Mouse (Mus musculus) adrenal gland, adult 2 months (tissue): ENCODE results near the gene Sh2b3. TPM values are rescaled to one million over a fixed set of nuclear protein-coding genes. Genes with fewer than 3 reads are reported as not detected.

ENCODE experiments used
- DNase-seq: peaks from one replicate; pipeline ENCODE4 v3.0.0; 2021
- polyA plus RNA-seq: library from polyadenylated mRNA; depleted of rRNA; stranded (reverse); fragments of >200 nt; gene quantifications from 2 replicates; pipeline ENCODE4 v1.2.3, GENCODE M21; 2012
- total RNA-seq, 2 experiments: library from RNA; stranded (reverse); gene quantifications; 2 replicates each; pipeline ENCODE4 v1.2.3; 2021

Sh2b3 gene
- total and polyA plus RNA-seq, 3 experiments = 28.8 to 147 (median 32.1) TPM

DNA sequence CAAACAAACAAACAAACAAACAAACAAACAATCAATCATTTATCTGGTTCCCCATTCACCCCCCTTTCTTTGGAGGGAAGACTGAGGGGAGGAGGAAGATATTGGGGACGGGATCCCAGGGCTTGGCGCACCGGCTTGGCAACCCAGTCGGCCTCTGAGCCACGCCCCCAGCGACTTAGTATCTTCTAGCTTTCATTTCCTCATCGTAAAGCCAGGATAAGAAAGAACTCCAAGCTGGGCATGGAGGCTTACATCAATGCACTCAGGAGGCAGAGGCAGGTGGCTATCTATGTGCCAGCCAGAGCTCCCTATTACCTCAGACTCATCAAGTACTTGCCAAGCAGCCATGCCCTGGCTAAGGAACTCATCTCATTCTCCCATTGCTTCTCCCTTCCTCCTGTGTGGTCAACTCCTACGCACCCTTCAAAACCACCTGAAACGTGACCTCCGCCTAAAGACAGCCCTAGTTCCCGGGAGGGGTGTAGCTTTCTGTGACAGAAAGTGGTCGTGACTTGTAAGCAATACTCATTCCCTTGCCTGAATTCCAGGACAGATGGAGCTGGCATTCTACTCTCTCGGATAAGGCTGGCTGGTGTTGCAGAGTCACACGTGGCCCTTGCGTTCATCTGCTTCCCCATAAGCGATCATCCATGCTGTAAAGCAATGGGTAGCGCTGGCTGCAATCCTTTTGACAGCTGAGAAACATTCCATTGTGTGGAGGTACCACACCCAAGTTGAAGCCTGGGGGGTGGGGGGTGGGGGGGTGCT lies 5.9 kb upstream of the Sh2b3 start:
- DNase-seq = no peak

DNA sequence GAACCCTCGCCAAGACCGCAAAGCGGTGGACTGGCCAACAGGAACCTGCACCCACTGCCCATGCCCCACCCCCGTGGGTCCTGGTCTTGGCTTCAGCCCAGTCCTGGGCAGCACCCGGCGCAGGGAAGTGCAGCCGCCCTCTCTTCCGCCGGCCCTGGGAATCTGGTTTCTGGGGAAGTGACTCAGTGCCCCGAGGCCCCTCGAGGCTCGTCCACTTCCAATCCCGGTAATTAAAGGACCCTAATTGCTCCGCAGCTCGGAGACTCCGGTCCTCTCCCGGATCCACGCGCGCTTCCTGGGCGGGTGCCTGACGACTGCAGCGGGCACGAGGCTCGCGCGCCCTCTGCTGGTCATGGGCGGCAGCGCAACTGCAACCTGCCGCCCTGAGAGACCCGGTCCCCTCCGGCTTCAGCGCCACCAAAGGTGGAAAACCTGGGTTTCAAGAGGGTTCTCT lies 5.2 kb upstream of the Sh2b3 start:
- peak; percentile 89 for DNase-seq

GRCm38 (mm10) chr5:121841973-121842372 lies 4.5 kb upstream of the Sh2b3 start:
- peak; percentile 68 for DNase-seq

DNA sequence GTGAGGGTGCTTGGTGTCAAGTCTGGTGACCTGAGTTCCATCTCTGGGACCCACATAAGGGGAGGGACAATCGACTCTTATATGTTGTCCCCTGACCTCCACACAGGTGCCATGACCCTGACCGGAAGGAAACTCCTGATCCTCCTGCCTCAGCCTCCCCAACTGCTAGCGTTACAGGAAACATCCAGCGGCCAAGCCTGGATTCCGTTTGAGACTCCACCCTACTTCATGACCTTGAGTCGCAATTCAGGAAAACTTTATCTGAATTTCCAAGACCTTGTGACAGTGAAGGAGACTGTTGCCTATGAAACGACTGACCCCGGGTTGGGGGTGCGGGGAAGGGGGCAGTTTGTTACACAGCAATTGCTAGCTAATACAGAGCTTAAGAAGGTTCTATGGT lies 4.1 kb upstream of the Sh2b3 start:
- DNase-seq = no peak

DNA sequence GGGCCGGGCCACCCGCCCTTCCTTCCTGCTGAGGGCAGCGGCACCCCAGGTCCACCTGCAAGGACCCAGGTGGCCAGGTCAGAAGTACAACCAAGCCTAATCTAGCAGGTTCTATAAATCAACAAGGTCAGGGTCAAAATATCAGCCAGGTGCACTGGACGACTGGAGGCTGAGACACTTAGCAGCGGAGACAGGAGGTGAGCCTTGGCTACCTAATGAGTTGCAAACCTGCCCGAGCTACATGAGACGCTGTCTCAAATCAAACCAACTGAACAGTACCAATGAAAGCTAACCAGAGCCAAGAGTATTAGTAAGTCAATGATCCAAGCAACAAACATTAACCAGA lies 1.7 kb upstream of the Sh2b3 start:
- no peak for DNase-seq

DNA sequence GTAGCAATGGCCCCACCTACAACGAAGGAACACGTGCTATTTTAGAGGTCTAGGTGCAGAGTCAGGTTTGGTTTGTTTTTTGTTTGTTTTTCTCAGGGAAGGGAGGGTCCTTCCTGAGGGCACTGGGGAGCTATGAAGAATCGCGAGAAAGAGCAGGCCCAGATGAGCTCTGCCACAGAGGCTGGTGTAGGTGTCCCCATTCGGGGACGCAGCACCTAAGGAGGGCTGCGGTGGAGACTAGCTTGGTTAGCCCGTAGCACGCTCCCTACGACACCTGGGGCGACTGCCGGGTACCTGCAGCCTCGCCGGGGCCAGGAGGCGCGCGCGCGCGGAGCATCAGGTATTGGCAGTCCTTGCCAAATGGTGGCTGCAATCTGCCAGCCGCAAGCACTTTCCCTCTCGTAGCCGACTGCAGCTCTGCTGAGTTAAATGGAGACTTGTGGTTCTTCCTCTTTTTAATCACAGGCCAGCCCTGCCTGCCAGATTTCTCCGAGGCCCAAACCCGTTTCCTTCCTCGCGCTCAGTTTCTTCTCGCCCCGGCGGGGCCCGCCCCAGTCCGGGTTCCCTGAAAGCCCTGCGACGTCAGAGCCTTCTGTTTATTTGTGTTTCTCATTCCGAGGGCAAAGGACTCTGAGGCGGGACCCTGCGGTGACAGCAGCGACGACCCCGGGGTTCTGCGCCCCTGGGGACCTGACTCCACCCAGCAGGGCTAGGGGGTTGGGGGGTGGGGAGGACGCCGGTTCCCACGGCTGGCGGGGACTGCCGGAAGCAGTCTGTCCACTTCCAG lies 1.1 kb upstream of the Sh2b3 start:
- DNase-seq = peak; percentile 70

GRCm38 (mm10) chr5:121836692-121837415 lies 592 bp downstream of the Sh2b3 start:
- DNase-seq = peak; percentile 94

DNA sequence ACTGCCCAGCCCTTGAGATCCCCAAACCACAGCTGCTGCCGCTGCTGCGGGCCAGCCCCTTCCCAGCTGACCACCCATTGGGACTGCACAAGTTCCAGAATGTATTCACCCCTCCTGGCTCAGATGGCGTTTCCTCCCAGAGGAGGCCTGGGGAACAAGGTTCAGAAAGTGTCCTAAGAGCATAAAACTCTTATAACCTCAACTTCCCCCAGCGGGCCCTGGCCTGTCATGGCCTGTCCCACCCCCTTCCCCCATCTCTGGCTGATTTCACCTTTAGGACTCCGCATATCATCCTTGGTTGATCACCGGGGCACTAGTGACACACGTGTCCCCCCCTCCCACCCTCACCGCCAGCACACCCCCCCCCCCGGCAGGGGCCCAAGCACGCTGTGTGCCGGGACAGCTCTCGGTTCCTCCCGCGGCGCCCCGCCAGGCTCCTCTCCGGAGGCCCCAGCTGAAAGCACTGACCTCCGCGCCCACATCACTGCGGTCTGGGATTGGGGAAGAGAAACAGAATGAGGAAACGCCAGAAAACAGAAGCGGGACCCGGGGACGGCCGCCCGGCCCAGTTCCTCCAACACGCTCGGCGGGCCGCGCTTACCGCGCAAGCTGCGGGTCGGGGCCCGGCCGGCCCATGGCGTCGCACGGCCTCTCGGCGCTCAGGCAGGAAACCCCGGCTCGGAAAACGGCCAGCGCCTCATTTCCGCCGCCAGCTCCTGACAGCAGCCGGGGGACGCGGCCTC lies 1.3 kb downstream of the Sh2b3 start:
- no peak for DNase-seq

DNA sequence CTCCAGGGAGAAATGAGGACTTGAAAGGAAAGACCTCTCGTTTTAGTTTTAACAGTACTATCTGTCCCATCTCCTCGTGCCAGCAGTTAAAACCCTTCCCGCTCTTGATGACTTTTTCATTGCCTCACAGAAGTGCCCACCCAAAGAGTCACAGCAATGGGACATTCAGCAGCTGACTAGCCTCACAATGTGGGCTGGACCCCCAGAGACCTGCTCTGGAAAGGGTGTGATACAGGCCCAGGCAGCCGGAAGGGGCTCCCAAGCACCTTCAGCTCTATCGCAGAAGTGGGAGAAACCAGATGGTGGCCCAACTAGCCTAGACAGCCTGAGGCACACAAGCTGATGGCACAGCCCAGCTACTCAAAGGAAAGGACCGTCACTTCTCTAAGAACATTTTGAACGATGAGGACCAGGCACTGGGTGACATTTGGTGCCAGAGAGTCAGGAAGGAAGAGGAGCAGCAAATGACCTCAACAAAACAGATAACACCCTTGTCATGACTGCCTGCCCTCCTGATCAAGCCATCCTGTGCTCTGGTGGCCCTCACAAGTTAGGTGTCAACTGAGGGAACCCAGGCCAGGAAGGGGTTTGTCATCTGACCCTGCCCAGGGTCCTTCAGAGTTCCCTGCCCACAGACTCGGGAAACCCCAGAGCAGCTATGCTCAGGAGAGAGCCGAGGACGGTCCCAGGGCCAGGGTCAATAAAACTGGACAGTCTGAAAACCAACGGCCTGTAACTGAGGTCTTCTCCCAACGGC lies 2.3 kb downstream of the Sh2b3 start:
- peak; percentile 71 for DNase-seq

DNA sequence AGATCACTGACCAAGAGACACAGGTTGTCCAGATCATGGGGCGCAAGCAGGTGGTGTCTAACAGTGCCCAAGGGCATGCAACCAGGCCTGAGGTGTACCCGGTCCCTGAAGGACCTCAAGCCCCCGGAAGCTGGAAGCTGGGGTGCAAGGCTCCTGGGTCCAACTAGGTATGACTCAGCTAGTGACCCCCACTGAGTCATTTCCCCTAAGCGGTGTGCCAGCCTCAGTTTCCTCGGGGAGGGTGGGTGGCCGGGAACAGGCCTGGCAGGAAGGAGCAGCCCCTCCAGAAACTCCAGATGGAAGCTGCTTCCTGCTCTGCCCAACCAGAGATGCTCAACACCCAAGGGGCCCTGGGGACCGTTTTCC lies 3.2 kb downstream of the Sh2b3 start:
- no peak for DNase-seq

- DNase-seq = peak; percentile 87
Measured at GRCm38 (mm10) chr5:121833572-121834240, 3.7 kb downstream of the Sh2b3 start.

- DNase-seq = no peak
Measured at GRCm38 (mm10) chr5:121833159-121833558, 4.3 kb downstream of the Sh2b3 start.

- no peak for DNase-seq
Measured at GRCm38 (mm10) chr5:121832376-121833155, 4.9 kb downstream of the Sh2b3 start.

DNA sequence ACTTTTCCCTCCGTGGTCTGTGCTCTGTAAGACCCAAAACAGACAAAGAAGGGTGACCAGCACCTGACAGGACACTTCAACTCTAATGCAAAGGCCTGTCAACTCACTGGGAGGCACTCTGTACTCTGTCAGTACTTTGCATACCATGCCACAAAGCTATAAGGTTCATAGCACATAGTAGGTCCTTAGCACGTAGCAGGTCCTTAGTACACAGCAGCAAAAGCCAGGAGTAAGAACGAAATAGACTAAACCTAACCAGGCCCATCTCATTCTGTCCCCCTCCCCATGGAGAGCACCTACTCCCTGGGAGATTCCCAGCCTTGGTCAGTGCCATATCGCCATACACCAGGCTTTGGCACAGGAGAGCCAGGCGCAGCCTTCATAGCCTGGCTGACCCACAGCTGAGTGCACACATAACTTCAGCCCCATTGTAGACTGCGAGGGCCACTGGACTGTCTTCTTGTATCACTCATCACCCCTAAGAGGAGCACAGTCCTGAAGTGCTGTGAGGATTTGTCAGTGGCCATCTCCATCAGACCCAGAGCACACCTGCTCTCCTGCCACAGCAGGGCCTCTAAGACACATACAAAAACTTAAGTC lies 6.3 kb downstream of the Sh2b3 start:
- DNase-seq = no peak

GRCm38 (mm10) chr5:121828491-121829432 lies 8.7 kb downstream of the Sh2b3 start:
- no peak for DNase-seq

- no peak for DNase-seq
Measured at GRCm38 (mm10) chr5:121827876-121828275, 9.6 kb downstream of the Sh2b3 start.

DNA sequence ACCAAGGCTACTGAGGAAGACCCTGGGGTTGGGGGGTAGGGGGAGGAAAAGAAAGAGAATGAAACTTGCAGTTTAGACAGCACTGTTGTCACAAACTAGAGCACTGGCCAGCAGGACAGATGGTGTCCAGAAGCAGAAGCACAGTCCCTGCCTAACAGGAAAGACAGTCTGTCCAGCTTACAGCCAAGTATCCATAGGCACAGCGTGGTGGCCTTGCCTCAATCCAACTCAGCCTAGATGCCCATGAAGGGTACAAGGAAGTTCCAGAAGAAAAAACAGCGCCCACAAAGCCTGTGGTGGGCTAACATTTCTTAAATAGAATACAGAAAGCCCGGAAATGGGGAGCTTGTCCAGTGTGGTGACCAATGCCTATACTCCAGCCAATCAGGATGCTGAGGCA lies 11.8 kb downstream of the Sh2b3 start:
- no peak for DNase-seq

- no peak for DNase-seq
Measured at GRCm38 (mm10) chr5:121824121-121824520, 13.3 kb downstream of the Sh2b3 start.
